Comparison of ENCODE assay signal across 22 mouse cellular contexts in the genomic region with DNA sequence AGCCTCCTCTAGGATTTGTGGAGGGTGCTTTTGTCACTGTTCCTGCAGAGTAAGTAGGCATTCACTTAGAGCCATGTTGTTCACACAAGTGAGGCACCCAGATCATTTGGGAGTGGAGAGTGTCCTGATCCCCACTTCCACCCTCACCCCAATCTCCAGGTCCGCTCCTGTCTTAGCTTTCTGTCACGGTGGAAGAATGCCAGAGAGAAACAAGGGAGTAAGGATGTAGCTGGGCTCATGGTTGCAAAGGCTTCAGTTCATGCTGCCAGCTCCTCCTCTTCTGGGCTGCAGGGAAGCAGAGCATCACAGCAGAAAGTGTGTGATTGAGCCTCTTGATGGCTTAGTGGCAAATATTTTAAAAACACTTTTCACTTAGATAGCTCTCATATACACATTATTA. TPM values are rescaled to one million over a fixed set of nuclear protein-coding genes. Genes with fewer than 3 reads are reported as not detected.
A peak's percentile ranks its signal among the peaks of the same experiment; 100 is the strongest.
DNase-seq lines count a peak whose midpoint lies in the region; ATAC-seq and TF ChIP-seq lines count a peak whose summit lies in the region.
"Had no signal": no experiment of that assay in that cellular context is flagged by ENCODE, and none has a peak within 500 bp of the region (broad histone marks: within the 10 kb centered on the region; RNA-seq: fewer than 3 reads in every experiment).

No protein-coding gene starts in this region.

- H3K4me3 ChIP-seq in heart, embryonic 10.5 days: no peak overlapping the region
- H3K4me3 ChIP-seq in hindbrain, embryonic 13.5 days: no peak overlapping the region
- H3K4me3 ChIP-seq in hindbrain, embryonic 10.5 days: no peak overlapping the region
- H3K4me3 ChIP-seq in liver, adult 2 months (ENCODE audit: insufficient read depth, low read depth, low read length): no peak overlapping the region
- no peak overlapping the region for H3K4me3 ChIP-seq in liver, embryonic 11.5 days (ENCODE audit: low read depth, low read length)

- H3K36me3 ChIP-seq in heart, embryonic 10.5 days: peaks cover 54% of the 10 kb centered on the region
- H3K36me3 ChIP-seq in hindbrain, embryonic 13.5 days: peaks cover 54% of the 10 kb centered on the region
- H3K36me3 ChIP-seq in hindbrain, embryonic 10.5 days: peaks cover 83% of the 10 kb centered on the region
- H3K36me3 ChIP-seq in liver, adult 2 months (ENCODE audit: control insufficient read depth, insufficient read depth, low read length): peaks cover 27% of the 10 kb centered on the region
- peaks cover 16% of the 10 kb centered on the region for H3K36me3 ChIP-seq in liver, embryonic 11.5 days (ENCODE audit: control insufficient read depth, insufficient read depth, low read length)

- no peak for TF ChIP-seq CTCF in liver, adult 2 months (IDR thresholded peaks at IDR 0.05; ENCODE audit: low read depth, low read length)

- DNase-seq in heart, adult 11 months: peak; percentile 62
- DNase-seq in heart, postnatal 14 days: no peak
- peak; percentile 69 for DNase-seq in heart, embryonic 10.5 days (ENCODE audit: low spot score)
- no peak for DNase-seq in heart, postnatal 25 days (ENCODE audit: low spot score)
- no peak for DNase-seq in hindbrain, embryonic 10.5 days (ENCODE audit: low spot score)
- no peak for DNase-seq in liver, adult 2 months (ENCODE audit: extremely low read depth, low read depth, low spot score)
- no peak for DNase-seq in liver, embryonic 11.5 days (ENCODE audit: low spot score)
- DNase-seq: adrenal gland, adult 2 months; adrenal gland, adult 8-10 months; adrenal gland, postnatal 10 days; adrenal gland, postnatal 14 days; adrenal gland, postnatal 25 days; adrenal gland, postnatal 36 days; B cell, adult 2 months; cerebellum, adult 11 months; cerebellum, adult 11-12 months had no signal

- 0 out of 2 replicates have a peak overlapping the region, but pooled peaks have one; percentile 43 for H3K9ac ChIP-seq in hindbrain, embryonic 13.5 days
- H3K9ac ChIP-seq in liver, adult 2 months (ENCODE audit: low read depth, low read length): no peak overlapping the region
- H3K9ac ChIP-seq in liver, embryonic 11.5 days (ENCODE audit: low read depth, low read length): no peak overlapping the region

- WGBS in heart, embryonic 10.5 days: 81% methylated on average over 2 of the region's 2 CpGs
- WGBS in hindbrain, embryonic 13.5 days: 91% methylated on average over 2 of the region's 2 CpGs
- 91% methylated on average over 2 of the region's 2 CpGs for WGBS in hindbrain, embryonic 10.5 days
- WGBS in liver, adult 2 months: 80% methylated on average over 2 of the region's 2 CpGs
- 95% methylated on average over 2 of the region's 2 CpGs for WGBS in liver, embryonic 11.5 days

- H3K27ac ChIP-seq in heart, embryonic 10.5 days: no peak overlapping the region
- no peak overlapping the region for H3K27ac ChIP-seq in hindbrain, embryonic 13.5 days
- H3K27ac ChIP-seq in hindbrain, embryonic 10.5 days: no peak overlapping the region
- peak overlapping the region; percentile 7; the same call in 1 of the 2 replicates for H3K27ac ChIP-seq in liver, adult 2 months (replicated peaks; ENCODE audit: insufficient read depth, low read depth, low read length)
- no peak overlapping the region for H3K27ac ChIP-seq in liver, embryonic 11.5 days (ENCODE audit: low read depth, low read length)

- H3K4me2 ChIP-seq in hindbrain, embryonic 13.5 days: no peak overlapping the region
- no peak overlapping the region for H3K4me2 ChIP-seq in liver, embryonic 11.5 days

- TF ChIP-seq POLR2A in liver, adult 2 months (IDR thresholded peaks at IDR 0.05; ENCODE audit: extremely low read depth, insufficient read depth, low read length): no peak

- H3K27me3 ChIP-seq in heart, embryonic 10.5 days (ENCODE audit: insufficient read depth, poor library complexity, severe bottlenecking): no peaks in the 10 kb centered on the region
- H3K27me3 ChIP-seq in hindbrain, embryonic 13.5 days: no peaks in the 10 kb centered on the region
- H3K27me3 ChIP-seq in hindbrain, embryonic 10.5 days (ENCODE audit: insufficient read depth, poor library complexity, severe bottlenecking): no peaks in the 10 kb centered on the region
- no peaks in the 10 kb centered on the region for H3K27me3 ChIP-seq in liver, adult 2 months (ENCODE audit: control insufficient read depth, insufficient read depth, low read length)
- H3K27me3 ChIP-seq in liver, embryonic 11.5 days (replicated peaks; ENCODE audit: control insufficient read depth, insufficient read depth, low read length): no peaks in the 10 kb centered on the region
- H3K27me3 ChIP-seq: CH12.LX, Patski had no signal

- ATAC-seq in hindbrain, embryonic 13.5 days (ENCODE audit: low FRiP score): no peak
- no peak for ATAC-seq in liver, embryonic 11.5 days (replicated peaks; ENCODE audit: low FRiP score)
- ATAC-seq: activated CD4-positive, CD25-positive, alpha-beta regulatory T cell, adult 4 months; CD4-positive, CD25-positive, alpha-beta regulatory T cell, adult 4 months; Patski had no signal

- intact Hi-C loops in heart, postnatal 14 days (cut with DNase I): no loop called here
- intact Hi-C loops in heart, postnatal 25 days (cut with DNase I): no loop called here

- peaks cover 12% of the 10 kb centered on the region; the same call in 1 of the 2 replicates for H3K79me2 ChIP-seq in liver, adult 2 months (ENCODE audit: control insufficient read depth, insufficient read depth, low read length)

- no peaks in the 10 kb centered on the region for H3K9me3 ChIP-seq in heart, embryonic 10.5 days
- no peaks in the 10 kb centered on the region for H3K9me3 ChIP-seq in hindbrain, embryonic 13.5 days
- no peaks in the 10 kb centered on the region for H3K9me3 ChIP-seq in hindbrain, embryonic 10.5 days
- H3K9me3 ChIP-seq in liver, embryonic 11.5 days (ENCODE audit: control insufficient read depth, low read length): no peaks in the 10 kb centered on the region
- H3K9me3 ChIP-seq: G1E had no signal

- peaks cover 16% of the 10 kb centered on the region; the same call in 1 of the 2 replicates for H3K4me1 ChIP-seq in heart, embryonic 10.5 days
- 0 out of 2 replicates have a peak, but pooled peaks cover 3% of the 10 kb centered on the region for H3K4me1 ChIP-seq in hindbrain, embryonic 13.5 days (replicated peaks)
- H3K4me1 ChIP-seq in hindbrain, embryonic 10.5 days (replicated peaks): no peaks in the 10 kb centered on the region
- H3K4me1 ChIP-seq in liver, adult 2 months (ENCODE audit: control insufficient read depth, insufficient read depth, low read length): peaks cover 17% of the 10 kb centered on the region
- H3K4me1 ChIP-seq in liver, embryonic 11.5 days (replicated peaks; ENCODE audit: control insufficient read depth, insufficient read depth, low read length): peaks cover 15% of the 10 kb centered on the region

RNA-seq across cellular contexts. Expression of a gene that starts 12.1 kb away (rescaled TPM):
- total RNA-seq in heart, postnatal 14 days (2021): 10 to 100 TPM; 29.6 to 31.1 TPM
- 36.9 and 42.1 TPM in 2 replicates for polyA plus RNA-seq in heart, embryonic 10.5 days (2016; fragmentation: Nextera tagmentation; extraction: Ambion mirVana)
- 10 to 100 TPM; 25.5 to 29.4 TPM for total RNA-seq in heart, postnatal 25 days (2021)
- polyA plus RNA-seq in hindbrain, embryonic 13.5 days (2015; fragmentation: Nextera tagmentation; extraction: Ambion mirVana): 37.3 and 39.8 TPM in 2 replicates
- polyA plus RNA-seq in hindbrain, embryonic 10.5 days (2016; fragmentation: Nextera tagmentation; extraction: Ambion mirVana): 55.7 and 56.8 TPM in 2 replicates
- total RNA-seq in liver, adult 2 months (2014; rRNA removed): 6.8 and 8.3 TPM in 2 replicates
- 12.8 and 14.2 TPM in 2 replicates for polyA plus RNA-seq in liver, adult 2 months (2012; rRNA removed)
- 48.2 and 52.5 TPM in 2 replicates for polyA plus RNA-seq in liver, embryonic 11.5 days (2014; fragmentation: Nextera tagmentation; extraction: Ambion mirVana)

RNA-seq across cellular contexts. Expression of a gene that starts 12.2 kb away (rescaled TPM):
- 10 to 100 TPM; 22.0 to 22.5 TPM for total RNA-seq in heart, postnatal 14 days (2021)
- 30.5 and 35.1 TPM in 2 replicates for polyA plus RNA-seq in heart, embryonic 10.5 days (2016; fragmentation: Nextera tagmentation; extraction: Ambion mirVana)
- 10 to 100 TPM; 22.1 to 25.2 TPM for total RNA-seq in heart, postnatal 25 days (2021)
- 17.7 and 18.5 TPM in 2 replicates for polyA plus RNA-seq in hindbrain, embryonic 13.5 days (2015; fragmentation: Nextera tagmentation; extraction: Ambion mirVana)
- 36.5 and 39.7 TPM in 2 replicates for polyA plus RNA-seq in hindbrain, embryonic 10.5 days (2016; fragmentation: Nextera tagmentation; extraction: Ambion mirVana)
- 8.2 and 8.9 TPM in 2 replicates for total RNA-seq in liver, adult 2 months (2014; rRNA removed)
- polyA plus RNA-seq in liver, adult 2 months (2012; rRNA removed): 7.6 and 9.0 TPM in 2 replicates
- polyA plus RNA-seq in liver, embryonic 11.5 days (2014; fragmentation: Nextera tagmentation; extraction: Ambion mirVana): 30.2 and 34.3 TPM in 2 replicates

Comparison
In these comparisons a context has a peak if more than half of its experiments do, and no peak if none do; other contexts are left out.
1. DNase-seq: peak in heart, adult 11 months (single experiment) and heart, embryonic 10.5 days (single experiment); none in heart, postnatal 14 days (0 of 2), heart, postnatal 25 days (single experiment), hindbrain, embryonic 10.5 days (single experiment), liver, adult 2 months (single experiment) and liver, embryonic 11.5 days (single experiment).